Mouse (Mus musculus): ENCODE data around the gene Sorcs3. TPM values are rescaled to one million over a fixed set of nuclear protein-coding genes. Genes with fewer than 3 reads are reported as not detected.

Sorcs3 gene
- polyA plus RNA-seq, 1 experiment from 2014 or later, result 0.18 TPM

DNA sequence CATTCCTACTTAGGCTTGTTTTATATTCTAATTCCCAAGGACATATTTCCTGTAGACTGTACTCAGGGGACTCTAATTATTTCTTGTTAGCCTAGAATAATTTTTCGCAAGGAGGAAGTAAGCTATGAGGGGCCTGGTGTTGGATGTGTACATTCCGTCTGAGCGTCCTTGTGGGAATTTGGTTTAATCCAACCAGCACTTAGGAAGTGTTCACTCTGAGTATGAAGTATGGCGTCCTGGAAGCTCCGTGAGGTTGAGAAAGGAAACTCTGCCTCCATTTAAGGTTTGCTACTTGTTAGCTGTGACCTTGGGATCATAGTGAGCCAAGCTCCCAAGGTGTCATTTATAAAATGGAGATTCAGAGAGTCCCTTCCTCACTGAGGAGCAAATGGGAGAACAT, 132.3 kb downstream of the Sorcs3 start:
- Histone ChIP-seq H3K9ac (no peak overlapping the region), H3K4me3 (no peak overlapping the region), H3K36me3 (no peaks in the 10 kb centered on the region), H3K4me1 (no peaks in the 10 kb centered on the region), H3K27ac (no peak overlapping the region), H3K9me3 (replicated peaks) (0 out of 2 replicates have a peak, but pooled peaks cover 6% of the 10 kb centered on the region), H3K27me3 (replicated peaks) (no peaks in the 10 kb centered on the region), H3K4me2 (no peak overlapping the region)
- no peak for ATAC-seq
- 67% methylated on average over 5 of the region's 5 CpGs for WGBS (ENCODE audit: insufficient replicate concordance)

DNA sequence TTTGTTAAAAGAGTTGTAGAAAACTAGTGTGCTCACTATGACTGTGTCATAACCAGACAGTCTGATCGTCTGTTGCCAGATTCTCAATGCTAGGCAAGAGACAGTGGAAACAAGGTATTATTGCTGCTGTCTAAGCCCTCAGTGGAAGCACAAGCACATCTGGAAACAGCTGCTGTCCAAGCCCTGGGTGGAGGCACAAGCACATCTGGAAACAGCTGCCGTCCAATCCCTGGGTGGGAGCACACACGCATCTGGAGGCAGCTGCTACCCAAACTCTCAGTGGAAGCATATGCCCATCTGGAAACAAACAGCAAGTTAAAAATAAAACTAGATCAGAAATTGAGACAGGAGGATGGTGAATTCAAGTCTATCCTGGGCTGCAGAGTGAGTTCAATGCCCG, 136.9 kb downstream of the Sorcs3 start:
- Histone ChIP-seq H3K4me2 (no peak overlapping the region), H3K4me3 (no peak overlapping the region), H3K36me3 (no peaks in the 10 kb centered on the region), H3K27me3 (replicated peaks) (no peaks in the 10 kb centered on the region), H3K9me3 (replicated peaks) (0 out of 2 replicates have a peak, but pooled peaks cover 6% of the 10 kb centered on the region), H3K27ac (no peak overlapping the region), H3K9ac (no peak overlapping the region), H3K4me1 (no peaks in the 10 kb centered on the region)
- 82% methylated on average over 4 of the region's 4 CpGs for WGBS (ENCODE audit: insufficient replicate concordance)
- ATAC-seq, result no peak

DNA sequence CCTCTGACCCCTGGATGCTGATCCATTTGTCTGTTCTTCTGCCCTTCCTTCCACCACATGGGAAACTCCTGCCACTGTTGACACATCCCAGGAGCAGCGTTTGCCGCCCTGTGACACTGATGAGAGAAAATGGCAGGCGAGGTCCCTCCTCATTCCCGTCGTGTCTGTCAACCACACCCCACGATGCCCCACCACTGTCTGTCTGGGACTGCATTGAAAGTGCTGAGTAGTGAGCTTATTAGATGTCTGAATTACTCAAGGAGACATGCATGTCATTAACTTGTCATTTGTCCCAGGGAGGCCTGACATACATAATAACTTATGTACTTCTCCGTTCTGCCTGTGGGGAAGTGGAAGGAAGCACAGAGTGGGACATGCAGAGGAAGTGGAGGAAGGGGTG, 137.6 kb downstream of the Sorcs3 start:
- WGBS (ENCODE audit: insufficient replicate concordance), result 65% methylated on average over 7 of the region's 7 CpGs
- Histone ChIP-seq H3K27me3 (replicated peaks) (no peaks in the 10 kb centered on the region), H3K9me3 (replicated peaks) (0 out of 2 replicates have a peak, but pooled peaks cover 6% of the 10 kb centered on the region), H3K4me2 (no peak overlapping the region), H3K36me3 (no peaks in the 10 kb centered on the region), H3K4me3 (no peak overlapping the region), H3K4me1 (no peaks in the 10 kb centered on the region), H3K9ac (no peak overlapping the region), H3K27ac (no peak overlapping the region)
- ATAC-seq, result no peak

DNA sequence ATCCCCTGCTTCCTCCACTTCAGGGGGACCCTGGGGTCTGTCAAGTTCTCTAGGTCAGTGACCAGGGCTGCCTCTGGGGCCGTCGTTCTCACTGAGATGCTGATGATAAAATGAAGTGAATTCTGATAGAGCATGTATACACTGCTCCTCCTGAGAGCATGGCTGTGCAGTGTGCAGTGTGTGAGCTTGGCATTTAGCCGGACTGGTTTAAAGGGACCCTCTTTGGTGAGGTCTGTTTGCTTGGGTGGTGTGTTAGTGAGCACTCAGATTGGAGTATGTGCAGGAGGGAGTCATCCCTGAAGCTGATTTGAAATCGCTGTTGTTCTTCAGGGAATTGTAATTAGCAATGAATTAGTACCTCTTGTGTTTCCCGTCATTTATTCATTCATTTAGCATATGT, 141.3 kb downstream of the Sorcs3 start:
- no peaks in the 10 kb centered on the region for H3K4me1 ChIP-seq
- 61% methylated on average over 5 of the region's 5 CpGs for WGBS (ENCODE audit: insufficient replicate concordance)

DNA sequence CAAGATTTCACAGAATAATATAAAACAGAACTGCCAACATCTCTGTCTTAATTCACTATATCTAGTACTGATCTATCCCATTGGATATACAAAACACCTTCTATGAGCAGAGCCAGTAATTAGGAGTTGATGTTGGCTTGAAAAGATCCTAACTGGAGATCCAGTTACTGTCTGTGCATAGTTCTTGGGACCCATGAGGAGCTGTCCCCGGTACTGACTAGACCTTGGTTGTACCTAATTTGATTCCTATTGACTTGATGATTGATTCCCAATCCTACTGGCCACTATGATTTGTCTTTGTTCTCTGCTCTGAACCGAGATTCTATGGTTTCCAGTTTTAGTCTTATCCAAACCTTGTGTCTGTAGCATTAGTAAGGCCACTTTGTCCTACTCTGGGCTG, 151.0 kb downstream of the Sorcs3 start:
- Histone ChIP-seq H3K36me3 (no peaks in the 10 kb centered on the region), H3K27me3 (replicated peaks) (no peaks in the 10 kb centered on the region), H3K27ac (no peak overlapping the region), H3K4me1 (no peaks in the 10 kb centered on the region), H3K4me2 (no peak overlapping the region), H3K4me3 (no peak overlapping the region), H3K9me3 (replicated peaks) (peaks cover 3% of the 10 kb centered on the region; the same call in 1 of the 2 replicates), H3K9ac (no peak overlapping the region)
- ATAC-seq, result no peak
- 54% methylated on average over 2 of the region's 2 CpGs for WGBS (ENCODE audit: insufficient replicate concordance)

More for the DNA sequence above, 141.3 kb downstream of the Sorcs3 start:
- H3K36me3 ChIP-seq, result no peaks in the 10 kb centered on the region
- H3K9me3 ChIP-seq (replicated peaks), result no peaks in the 10 kb centered on the region
- ATAC-seq, result no peak
- no peak overlapping the region for H3K27ac ChIP-seq
- H3K27me3 ChIP-seq (replicated peaks), result no peaks in the 10 kb centered on the region
- H3K4me2 ChIP-seq, result no peak overlapping the region
- no peak overlapping the region for H3K4me3 ChIP-seq
- no peak overlapping the region for H3K9ac ChIP-seq

DNA sequence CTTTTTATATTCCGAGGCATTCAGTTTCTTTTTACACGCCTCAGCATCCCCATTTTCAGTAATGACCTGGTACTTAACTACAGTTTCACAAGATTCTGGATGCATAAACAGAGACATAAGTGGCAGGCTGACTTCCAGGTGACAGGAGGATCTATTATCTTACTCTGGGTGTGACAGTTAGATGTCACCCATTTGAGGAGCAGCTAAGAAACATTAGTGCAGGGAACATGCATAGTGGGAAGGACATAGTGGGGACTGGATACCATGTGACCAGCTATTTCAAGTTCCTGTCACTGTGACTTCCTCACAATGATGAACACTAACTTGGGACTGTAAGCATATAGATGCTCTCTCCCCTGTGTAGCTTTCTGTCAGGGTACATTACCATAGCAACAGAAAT, 156.3 kb downstream of the Sorcs3 start:
- H3K4me1 ChIP-seq, result no peaks in the 10 kb centered on the region
- H3K27ac ChIP-seq, result no peak overlapping the region
- H3K9ac ChIP-seq, result no peak overlapping the region
- peaks cover 3% of the 10 kb centered on the region; the same call in 1 of the 2 replicates for H3K9me3 ChIP-seq (replicated peaks)
- no peak overlapping the region for H3K4me3 ChIP-seq
- no peak for ATAC-seq
- no peak overlapping the region for H3K4me2 ChIP-seq
- no peaks in the 10 kb centered on the region for H3K27me3 ChIP-seq (replicated peaks)
- no peaks in the 10 kb centered on the region for H3K36me3 ChIP-seq
- WGBS (ENCODE audit: insufficient replicate concordance), result 75% methylated on average over 2 of the region's 2 CpGs

DNA sequence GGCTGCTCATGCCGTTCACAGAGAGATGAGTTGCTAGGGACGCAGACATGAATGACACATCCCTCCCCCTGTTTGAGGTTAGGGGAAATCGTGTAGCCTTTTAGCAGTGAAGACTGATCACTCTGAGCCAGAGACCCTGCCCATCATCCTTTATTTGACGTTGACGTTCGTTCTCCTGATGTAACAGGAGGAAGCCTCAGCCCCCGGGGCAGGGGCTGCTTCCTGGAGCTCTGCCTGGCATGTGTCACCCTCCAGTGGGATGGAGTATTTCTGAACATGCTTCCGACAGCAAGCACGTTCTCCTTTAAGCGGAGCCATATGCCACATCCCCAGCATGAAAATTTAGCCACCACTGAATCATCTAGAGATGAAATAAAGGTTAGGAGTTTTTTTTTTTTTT, 162.2 kb downstream of the Sorcs3 start:
- H3K9ac ChIP-seq, result no peak overlapping the region
- H3K36me3 ChIP-seq, result no peaks in the 10 kb centered on the region
- no peak overlapping the region for H3K27ac ChIP-seq
- no peak overlapping the region for H3K4me3 ChIP-seq
- H3K9me3 ChIP-seq (replicated peaks), result no peaks in the 10 kb centered on the region
- no peaks in the 10 kb centered on the region for H3K27me3 ChIP-seq (replicated peaks)
- ATAC-seq, result no peak
- H3K4me1 ChIP-seq, result no peaks in the 10 kb centered on the region
- H3K4me2 ChIP-seq, result no peak overlapping the region
- 53% methylated on average over 10 of the region's 10 CpGs for WGBS (ENCODE audit: insufficient replicate concordance)

DNA sequence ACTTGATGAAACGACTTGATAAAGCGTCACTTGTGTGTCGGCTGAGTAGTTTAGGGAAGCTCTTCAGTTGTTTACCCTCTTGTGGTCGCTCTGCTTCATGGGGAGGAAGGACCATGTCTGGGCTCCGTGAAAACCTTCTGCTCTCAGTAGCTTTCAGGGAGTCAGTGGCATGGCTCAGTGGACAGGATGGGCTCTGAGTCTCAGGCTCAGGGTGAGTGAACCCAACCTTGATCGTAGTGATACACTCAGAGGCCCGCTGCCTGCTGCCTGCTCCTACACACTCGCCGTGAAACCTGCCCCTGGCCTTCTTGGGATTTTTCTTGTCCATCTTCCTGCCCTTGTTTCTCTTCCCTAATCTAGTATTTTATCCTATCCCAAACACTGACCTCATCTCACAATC, 166.0 kb downstream of the Sorcs3 start:
- Histone ChIP-seq H3K27me3 (replicated peaks) (no peaks in the 10 kb centered on the region), H3K9ac (no peak overlapping the region), H3K36me3 (no peaks in the 10 kb centered on the region), H3K27ac (no peak overlapping the region), H3K4me2 (no peak overlapping the region), H3K4me1 (no peaks in the 10 kb centered on the region), H3K4me3 (no peak overlapping the region), H3K9me3 (replicated peaks) (no peaks in the 10 kb centered on the region)
- ATAC-seq, result no peak
- 60% methylated on average over 9 of the region's 9 CpGs for WGBS (ENCODE audit: insufficient replicate concordance)

DNA sequence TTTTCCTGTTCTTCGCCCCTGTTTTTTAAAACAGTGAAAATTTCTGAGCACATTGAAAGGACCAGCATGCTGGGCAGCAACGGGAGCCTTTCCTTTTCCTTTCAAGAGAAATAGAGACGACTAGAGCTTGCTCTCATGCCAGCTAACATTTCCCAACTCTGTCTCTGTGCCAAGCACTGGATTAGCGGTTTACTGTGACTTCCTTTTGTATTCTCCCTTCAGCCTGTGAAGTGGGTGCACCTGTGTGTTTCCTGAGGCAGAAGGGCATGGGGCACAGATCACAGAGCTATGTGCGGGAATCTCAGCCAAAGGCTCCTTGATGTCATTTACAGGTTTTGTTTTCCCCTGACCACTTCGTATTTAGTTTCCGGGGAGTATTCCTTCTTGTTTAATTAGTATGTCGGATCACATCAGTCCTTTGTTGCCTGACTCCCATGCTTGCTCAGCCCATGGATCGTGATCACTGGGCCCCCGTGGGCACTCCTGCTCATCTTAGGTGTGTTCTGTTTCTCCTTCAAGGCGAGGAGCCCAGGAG, 172.2 kb downstream of the Sorcs3 start:
- Histone ChIP-seq H3K27me3 (replicated peaks) (no peaks in the 10 kb centered on the region), H3K4me3 (no peak overlapping the region), H3K4me2 (no peak overlapping the region), H3K27ac (no peak overlapping the region), H3K9ac (no peak overlapping the region), H3K9me3 (replicated peaks) (0 out of 2 replicates have a peak, but pooled peaks cover 4% of the 10 kb centered on the region), H3K36me3 (no peaks in the 10 kb centered on the region), H3K4me1 (no peaks in the 10 kb centered on the region)
- ATAC-seq, result no peak
- WGBS (ENCODE audit: insufficient replicate concordance), result 67% methylated on average over 11 of the region's 11 CpGs

DNA sequence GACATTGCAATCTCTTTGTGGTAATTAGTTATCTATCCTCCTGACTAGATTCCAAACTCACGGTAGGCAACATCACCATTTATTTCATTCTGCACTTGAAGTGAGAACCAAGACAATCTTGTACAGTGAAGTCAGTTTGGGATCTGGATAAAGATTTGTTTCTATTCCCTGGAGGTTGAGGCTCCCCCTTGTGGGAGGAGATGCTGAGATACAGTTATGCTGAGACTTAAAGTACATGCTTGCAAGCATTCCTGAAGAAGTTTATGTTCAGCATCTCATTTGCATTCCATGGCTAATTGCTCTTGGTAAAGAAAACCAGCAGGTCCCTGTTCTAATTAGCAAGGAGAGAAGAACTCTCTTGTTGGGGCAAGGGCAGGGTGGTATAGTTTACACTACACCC, 185.7 kb downstream of the Sorcs3 start:
- Histone ChIP-seq H3K4me3 (no peak overlapping the region), H3K27ac (no peak overlapping the region), H3K36me3 (no peaks in the 10 kb centered on the region), H3K9ac (no peak overlapping the region), H3K9me3 (replicated peaks) (no peaks in the 10 kb centered on the region; the same call in 1 of the 2 replicates), H3K4me1 (no peaks in the 10 kb centered on the region), H3K4me2 (no peak overlapping the region), H3K27me3 (replicated peaks) (no peaks in the 10 kb centered on the region)
- ATAC-seq, result no peak
- 67% methylated on average over 1 of the region's 1 CpGs for WGBS (ENCODE audit: insufficient replicate concordance)

DNA sequence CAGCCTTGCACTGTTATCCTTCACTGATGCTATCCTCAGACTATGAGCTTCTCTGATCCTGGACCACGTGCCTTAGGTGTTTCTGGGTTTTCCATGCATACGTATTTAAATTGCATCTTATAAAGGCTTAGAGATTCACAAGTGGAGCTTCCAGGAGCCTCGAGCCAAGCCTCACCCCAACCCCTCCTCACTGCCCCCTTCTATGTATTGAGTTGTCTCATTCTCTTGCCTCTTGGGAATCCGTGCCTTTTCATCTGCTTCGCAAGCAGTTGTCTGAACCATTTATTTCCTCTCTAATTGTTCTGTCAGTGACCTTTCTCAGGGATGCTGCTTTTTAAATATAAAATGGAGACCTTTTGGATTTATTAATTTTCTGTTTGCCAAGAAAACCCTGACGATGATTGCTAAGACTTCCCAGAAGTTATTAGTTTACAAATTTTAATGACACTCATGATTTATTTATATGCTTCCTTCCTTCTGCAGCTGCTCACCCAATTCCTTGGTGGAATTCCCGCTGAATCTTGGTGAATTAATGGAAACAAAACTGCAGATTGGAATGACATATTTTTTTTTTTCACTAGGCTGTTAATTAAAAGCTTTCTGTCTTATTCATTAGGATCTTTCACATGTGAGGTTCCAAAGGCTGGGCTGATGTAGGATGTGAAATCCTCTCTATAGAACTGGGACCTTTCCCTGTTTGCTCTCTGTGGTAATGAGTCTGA, 199.1 kb downstream of the Sorcs3 start:
- H3K4me1 ChIP-seq, result no peaks in the 10 kb centered on the region
- WGBS (ENCODE audit: insufficient replicate concordance), result 54% methylated on average over 7 of the region's 7 CpGs
- no peak overlapping the region for H3K9ac ChIP-seq
- H3K27ac ChIP-seq, result no peak overlapping the region
- no peaks in the 10 kb centered on the region for H3K9me3 ChIP-seq (replicated peaks)
- no peak overlapping the region for H3K4me2 ChIP-seq
- ATAC-seq, result no peak
- no peaks in the 10 kb centered on the region for H3K27me3 ChIP-seq (replicated peaks)
- no peaks in the 10 kb centered on the region for H3K36me3 ChIP-seq
- H3K4me3 ChIP-seq, result no peak overlapping the region

DNA sequence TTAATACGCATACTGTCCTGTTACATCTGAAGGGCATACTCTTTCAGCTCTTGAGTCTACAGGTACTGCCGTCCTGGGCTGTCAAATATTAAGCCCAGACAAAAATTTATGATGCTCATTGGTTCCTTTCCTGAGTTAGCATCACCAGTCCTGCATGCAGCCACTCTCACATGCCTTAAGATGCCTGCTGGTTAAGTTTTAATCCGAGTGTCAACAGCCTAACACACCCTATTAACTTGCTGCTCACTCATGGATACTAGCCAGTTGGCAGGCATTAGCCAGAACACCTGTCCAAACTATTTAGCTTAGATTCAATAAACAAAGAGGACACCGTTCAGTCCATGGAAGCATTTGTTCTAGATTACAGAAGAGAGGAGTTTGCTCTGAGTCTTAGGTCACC, 202.4 kb downstream of the Sorcs3 start:
- Histone ChIP-seq H3K27me3 (replicated peaks) (no peaks in the 10 kb centered on the region), H3K4me2 (no peak overlapping the region), H3K27ac (no peak overlapping the region), H3K9ac (no peak overlapping the region), H3K36me3 (no peaks in the 10 kb centered on the region), H3K4me3 (no peak overlapping the region), H3K9me3 (replicated peaks) (no peaks in the 10 kb centered on the region), H3K4me1 (no peaks in the 10 kb centered on the region)
- 58% methylated on average over 4 of the region's 4 CpGs for WGBS (ENCODE audit: insufficient replicate concordance)
- no peak for ATAC-seq

DNA sequence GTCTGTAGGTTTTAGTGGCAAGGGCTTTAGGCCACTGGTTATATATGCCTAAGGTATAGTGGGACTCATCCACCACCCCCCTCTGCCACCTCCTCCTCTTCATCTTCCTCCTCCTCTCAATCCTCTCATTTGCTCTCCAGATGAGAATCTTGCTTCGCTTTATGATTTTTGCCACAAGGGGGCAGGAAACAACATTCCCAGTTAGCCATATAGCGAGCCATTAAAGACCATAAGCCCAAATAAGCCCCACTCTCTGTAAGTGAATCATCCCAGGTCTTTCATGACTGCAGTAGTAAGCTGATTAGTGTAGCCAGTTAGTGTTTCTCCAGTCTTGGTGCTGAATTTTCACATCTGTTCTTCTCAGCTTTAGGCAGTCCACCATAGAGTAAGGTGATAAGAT, 205.5 kb downstream of the Sorcs3 start:
- no peaks in the 10 kb centered on the region for H3K36me3 ChIP-seq
- no peak overlapping the region for H3K4me3 ChIP-seq
- H3K9me3 ChIP-seq (replicated peaks), result no peaks in the 10 kb centered on the region
- WGBS (ENCODE audit: insufficient replicate concordance), result 48% methylated on average over 2 of the region's 2 CpGs
- H3K27ac ChIP-seq, result no peak overlapping the region
- no peak overlapping the region for H3K4me2 ChIP-seq
- no peak for ATAC-seq
- H3K4me1 ChIP-seq, result no peaks in the 10 kb centered on the region
- no peak overlapping the region for H3K9ac ChIP-seq
- H3K27me3 ChIP-seq (replicated peaks), result no peaks in the 10 kb centered on the region
